Mouse (Mus musculus): ENCODE measurements at regions not wholly inside any gene's neighbourhood (a gene's known extent, or its start where the extent isn't known, plus 50 kb on each side); places are given as distances from the start of the nearest gene placed in this dataset.

DNA sequence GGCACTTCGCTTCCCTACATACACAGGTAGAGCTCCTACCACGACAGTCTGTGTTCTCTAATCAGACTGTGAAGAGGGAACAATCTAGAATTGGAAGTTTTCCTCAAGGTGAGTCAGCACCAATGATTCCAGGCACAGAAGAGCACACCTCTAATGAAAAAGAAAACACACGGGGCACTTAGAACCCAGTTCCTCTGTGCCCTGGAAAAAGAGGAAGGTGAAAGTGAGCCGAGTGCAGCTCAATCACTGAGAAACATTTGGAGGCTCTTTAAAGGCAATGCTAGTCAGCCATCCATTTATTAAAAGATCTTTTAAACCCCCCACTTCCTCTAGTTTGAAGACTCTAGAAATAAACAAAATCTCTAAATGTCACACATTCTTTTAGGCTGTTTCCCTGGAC, 108.4 kb upstream of the Adgrl2 start:
- TF ChIP-seq CTCF (IDR thresholded peaks at IDR 0.05; ENCODE audit: extremely low read depth, insufficient read length, insufficient replicate concordance, low read depth, low read length) (no peak), POLR2A (IDR thresholded peaks at IDR 0.05; ENCODE audit: low read depth, low read length) (no peak)
